Mouse (Mus musculus): ENCODE measurements around the gene Pola1.

Gene Pola1

DNA sequence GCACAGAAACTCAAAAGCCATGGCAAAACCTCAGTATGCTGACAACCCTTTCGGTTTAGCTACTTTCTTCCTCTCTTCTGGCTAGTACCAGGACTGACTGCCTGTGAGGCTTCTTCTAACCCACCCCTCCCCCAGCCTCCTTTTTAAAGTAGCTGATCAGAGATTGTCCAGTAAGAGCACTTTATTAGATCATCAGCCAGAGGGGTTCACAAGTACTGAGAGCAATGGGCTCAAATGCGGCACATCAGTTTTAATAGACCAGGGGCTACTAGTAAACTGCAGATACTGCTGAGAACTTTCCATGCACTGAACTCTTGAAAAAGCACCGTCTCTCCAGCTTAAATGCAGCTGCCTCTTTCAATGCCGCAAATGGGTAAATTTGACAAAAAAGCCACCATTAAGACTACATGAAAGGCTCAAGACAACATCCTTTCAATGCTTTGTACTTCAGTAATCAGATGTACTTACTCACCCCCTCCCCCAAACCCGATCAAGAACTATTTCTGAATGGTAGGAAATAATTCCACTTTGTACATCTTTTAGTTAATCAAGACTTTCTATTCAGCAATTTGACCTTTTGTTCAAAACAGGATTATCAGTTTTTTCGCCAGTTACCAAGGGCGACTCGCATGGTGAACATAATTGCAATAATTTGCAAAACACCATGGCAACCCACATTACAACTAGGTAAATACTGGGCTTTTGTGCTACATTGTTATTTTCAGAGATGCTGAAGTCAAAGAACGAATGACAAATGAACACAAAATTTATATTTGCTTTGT is 202.8 kb downstream of the Pola1 start:
- WGBS = 59% methylated on average over 9 of the region's 9 CpGs

DNA sequence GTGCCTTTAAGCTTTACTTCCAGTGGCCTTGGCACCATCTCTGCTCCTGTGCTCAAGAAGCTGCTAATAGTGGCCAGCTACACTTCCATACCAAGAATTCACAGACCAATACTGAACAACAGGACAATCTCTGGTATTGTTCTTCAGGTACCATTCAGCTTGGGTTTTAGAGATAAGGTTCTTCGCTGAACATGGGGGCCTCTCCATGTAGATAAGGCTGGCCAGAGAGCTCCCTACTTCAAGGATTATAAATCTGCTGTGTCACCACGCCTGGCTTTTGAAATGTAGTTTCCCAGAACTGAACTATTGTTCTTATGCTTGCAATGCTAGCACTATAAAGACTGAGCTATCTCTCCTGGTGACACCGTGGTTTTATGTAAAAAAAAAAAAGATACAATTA is 234.9 kb downstream of the Pola1 start:
- 86% methylated on average over 3 of the region's 3 CpGs for WGBS

DNA sequence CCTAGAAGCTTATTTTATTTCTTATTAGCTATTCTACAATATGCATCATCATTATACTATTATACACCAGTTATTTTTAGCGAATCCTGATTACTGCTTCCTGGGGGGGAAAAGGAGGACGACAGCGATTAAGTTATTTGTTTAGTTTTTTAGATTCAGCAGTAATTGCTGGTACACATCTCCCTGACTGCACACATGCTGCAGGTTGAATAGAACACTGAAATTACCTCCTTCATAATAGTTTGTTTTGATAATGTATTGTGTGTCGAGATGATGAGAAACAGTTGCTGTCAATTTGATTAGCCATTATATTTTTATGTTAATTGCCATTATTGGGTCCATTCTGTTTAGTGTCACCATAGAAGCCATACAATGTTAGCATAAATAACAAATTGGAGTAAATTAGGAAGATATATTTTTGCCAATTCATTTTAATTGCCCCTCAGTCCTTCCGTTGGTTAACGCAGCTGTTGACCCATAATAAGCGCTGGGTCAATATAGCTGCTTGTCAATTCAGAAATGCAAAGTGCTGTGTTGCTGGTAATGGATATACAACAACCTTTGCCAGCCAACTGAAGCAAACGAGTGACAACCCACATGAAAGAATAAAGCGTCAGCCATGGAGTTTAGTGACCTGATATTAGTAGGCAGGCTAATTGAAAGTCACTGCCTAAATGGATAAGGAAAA is 254.5 kb downstream of the Pola1 start:
- 71% methylated on average over 9 of the region's 9 CpGs for WGBS

GRCm38 (mm10) chrX:93373503-93373902 is 258.5 kb downstream of the Pola1 start:
- 78% methylated on average over 1 of the region's 1 CpGs for WGBS

DNA sequence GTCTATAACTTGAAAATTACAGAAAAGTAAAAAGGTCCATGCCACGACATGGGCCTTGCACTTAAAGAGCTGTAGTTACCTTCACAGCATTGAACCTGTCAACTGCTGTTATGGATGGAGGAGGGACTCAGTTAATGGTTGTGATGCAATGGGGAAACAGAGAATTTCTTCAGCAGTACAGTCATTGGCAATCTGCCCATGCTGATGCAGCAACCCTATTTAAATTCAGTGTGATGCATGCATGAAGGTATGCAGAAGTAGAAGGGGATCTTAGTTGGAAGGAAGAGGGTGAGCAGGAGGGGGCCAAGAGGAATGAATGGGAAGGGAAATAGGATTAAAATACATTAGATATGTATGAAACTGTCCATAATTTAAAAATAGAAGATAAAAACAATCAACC is 262.2 kb downstream of the Pola1 start:
- WGBS = 86% methylated on average over 1 of the region's 1 CpGs

DNA sequence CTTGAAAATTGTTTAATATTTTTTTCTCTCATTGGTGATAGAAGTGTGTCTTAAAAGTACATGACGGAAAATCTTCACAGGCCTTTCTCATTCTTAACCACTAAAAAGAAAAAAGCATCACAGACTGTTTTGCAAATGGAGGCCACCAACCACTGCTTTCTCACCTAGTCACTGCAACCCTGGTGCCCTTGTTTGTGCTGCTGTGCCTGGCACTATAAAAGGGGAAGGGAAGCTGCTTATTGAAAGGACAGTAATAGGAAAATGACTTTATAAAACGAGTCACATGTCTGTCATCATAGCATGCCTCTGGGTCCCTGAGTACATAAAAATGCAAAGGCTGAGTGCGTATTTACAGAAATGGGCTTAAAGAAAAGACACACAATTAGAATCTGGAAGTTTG is 263.7 kb downstream of the Pola1 start:
- WGBS = 94% methylated on average over 3 of the region's 3 CpGs

DNA sequence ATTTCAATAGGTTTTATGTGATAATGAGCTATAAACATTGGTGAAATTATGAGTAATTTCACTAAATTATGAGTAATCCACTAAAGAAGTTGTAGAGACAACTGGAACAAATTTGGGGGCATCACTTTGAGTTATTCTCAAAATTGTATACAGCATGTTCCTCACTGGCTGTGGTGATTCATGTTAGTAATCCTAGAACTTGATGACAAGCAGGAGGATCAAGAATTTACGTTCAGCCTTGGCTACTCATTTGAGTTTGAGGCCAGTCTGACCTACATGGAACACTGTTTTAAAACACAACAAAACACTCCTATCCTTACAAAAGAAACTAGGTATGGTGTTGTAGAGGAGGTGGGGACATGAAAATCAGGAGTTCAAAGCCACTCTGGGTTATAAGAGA is 310.6 kb downstream of the Pola1 start:
- WGBS = 81% methylated on average over 1 of the region's 1 CpGs

- WGBS = 89% methylated on average over 2 of the region's 2 CpGs
These were observed 312.0 kb downstream of the Pola1 start for GRCm38 (mm10) chrX:93319979-93320378.

- WGBS = 54% methylated on average over 4 of the region's 4 CpGs
These were observed 314.4 kb downstream of the Pola1 start for GRCm38 (mm10) chrX:93317577-93317976.

- WGBS = 93% methylated on average over 7 of the region's 7 CpGs
These were observed 326.2 kb downstream of the Pola1 start for GRCm38 (mm10) chrX:93305780-93306179.

DNA sequence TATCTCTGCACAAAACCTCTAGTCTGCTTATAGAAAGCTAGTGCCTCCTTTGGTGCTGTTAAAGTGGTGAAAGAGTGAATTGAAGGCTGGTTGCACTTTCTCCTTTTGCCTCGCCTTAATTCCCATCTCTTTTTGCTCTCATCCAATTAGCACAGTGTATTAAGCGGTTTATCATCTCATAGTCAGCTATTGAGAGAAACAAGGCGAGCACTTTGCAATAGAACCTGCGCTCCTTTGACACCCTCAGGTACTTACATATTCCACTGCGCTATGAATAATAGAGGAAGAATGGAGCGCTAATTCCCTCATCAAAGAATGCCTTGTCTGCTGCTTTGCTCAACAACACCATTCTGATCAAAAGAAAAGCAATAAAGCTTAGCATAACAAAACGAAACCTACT is 330.2 kb downstream of the Pola1 start:
- WGBS = 30% methylated on average over 7 of the region's 7 CpGs

DNA sequence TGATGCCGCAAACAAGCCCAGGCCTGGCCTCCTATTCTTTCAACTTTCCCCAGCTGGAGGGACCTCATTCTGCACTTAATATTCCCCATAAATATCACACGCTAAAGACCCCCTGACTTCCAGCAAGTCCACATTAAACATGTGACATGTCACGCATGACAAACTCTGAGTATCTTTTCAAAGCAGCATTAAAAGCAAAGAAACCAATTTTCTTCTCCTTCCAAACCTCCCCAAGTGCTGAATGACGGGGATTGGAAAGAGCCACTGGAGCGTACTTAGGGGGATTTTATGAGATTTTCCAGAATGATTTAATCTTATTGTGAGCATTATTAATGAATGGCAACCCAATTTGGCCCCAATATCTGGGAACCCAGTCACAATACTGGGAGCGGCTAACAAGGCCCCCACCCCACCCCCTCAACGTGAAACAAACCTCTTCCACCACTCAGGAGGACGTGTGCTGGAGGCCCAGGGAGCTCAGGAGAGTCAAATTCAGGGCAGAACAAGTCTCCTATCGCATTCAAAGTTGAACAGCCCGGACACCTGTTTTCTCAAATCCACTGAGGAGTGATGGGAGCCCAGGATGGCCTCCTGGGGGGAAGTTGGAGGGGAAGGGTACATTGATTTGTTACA is 331.7 kb downstream of the Pola1 start:
- WGBS = 44% methylated on average over 10 of the region's 10 CpGs

DNA sequence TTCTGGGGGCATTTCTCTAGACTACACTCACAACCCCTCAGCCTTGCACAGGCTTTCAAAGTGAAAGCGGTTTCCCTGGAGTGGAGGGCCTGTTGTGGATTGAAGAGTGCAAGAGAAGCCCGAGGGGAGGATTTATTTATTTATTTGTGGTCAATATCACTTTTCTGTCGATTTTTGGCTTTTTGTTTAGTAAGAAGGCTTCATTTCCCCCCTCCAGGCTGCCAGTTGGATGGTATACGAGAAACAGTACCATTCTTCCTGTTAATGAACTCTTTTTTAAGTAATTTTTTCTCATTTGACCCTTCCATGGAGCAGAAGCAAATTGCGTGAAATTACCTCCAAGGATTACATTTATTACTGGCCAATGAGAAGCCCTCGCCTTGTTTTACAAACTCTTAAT is 332.2 kb downstream of the Pola1 start:
- 40% methylated on average over 6 of the region's 6 CpGs for WGBS

GRCm38 (mm10) chrX:93299046-93299626 is 332.8 kb downstream of the Pola1 start:
- WGBS = 6% methylated on average over 43 of the region's 43 CpGs

GRCm38 (mm10) chrX:93297001-93297441 is 334.9 kb downstream of the Pola1 start:
- 8% methylated on average over 35 of the region's 40 CpGs for WGBS

- 15% methylated on average over 5 of the region's 5 CpGs for WGBS
These were observed 336.1 kb downstream of the Pola1 start for GRCm38 (mm10) chrX:93295819-93296218.

DNA sequence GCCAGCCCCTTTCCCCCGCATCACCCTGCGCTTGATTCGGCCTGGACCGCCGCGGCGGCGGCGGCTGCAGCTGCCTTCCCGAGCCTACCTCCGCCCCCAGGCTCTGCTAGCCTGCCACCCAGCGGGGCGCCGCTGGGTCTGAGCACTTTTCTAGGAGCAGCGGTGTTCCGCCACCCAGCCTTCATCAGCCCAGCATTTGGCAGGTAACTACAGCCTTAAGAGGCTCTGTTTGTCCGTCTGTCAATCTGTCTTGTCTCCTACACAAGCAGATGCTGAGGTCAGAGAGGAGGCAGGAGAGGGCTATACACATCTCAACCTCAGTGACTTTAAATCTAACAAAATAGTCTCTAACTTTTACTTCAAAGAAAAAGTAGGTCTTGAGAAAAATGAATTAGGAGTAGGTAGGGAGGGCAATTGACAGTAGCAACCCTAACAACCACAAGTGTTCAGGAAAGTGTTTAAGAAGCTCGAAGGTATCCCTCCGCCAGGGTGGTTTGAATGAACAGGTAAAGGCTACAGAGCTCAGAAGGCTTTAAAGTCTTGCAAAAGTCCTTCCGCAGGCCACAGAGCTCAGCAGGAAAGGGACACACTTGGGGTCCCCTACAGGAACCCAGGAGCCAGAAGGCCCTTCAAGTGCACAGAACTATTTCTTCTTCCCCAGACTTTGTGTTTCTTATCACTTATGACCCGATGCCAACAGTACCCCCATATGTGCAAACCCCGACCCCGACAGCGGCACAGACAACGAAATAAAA is 337.0 kb downstream of the Pola1 start:
- WGBS = 11% methylated on average over 24 of the region's 25 CpGs

- WGBS = 29% methylated on average over 6 of the region's 6 CpGs
These were observed 339.9 kb downstream of the Pola1 start for GRCm38 (mm10) chrX:93292031-93292430.

DNA sequence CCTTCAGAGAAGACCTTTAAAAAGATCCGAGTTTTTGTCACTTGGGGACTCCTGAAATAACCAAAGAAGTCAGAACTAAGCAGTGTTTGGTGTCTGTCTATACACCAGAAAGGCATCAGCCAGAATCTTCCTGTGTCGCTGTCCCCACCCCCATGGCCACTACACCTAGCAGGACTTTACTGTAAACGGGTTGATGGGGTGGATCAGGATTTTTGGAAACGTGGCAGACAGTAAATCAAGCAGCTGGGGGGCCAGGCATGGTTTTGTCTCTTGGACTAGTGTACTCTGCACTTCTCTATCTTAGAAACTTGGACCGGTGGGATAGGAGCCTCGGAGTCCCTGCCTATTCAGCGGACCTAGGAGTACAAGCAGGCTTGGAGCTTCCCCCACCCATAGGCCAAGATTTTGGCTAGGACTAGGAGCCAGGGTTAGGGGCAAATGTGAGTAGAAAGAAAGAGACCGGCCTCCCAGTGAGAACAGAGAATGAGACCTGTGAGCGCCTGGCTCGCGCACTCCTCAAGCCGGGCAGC is 342.0 kb downstream of the Pola1 start:
- WGBS = 7% methylated on average over 12 of the region's 12 CpGs

DNA sequence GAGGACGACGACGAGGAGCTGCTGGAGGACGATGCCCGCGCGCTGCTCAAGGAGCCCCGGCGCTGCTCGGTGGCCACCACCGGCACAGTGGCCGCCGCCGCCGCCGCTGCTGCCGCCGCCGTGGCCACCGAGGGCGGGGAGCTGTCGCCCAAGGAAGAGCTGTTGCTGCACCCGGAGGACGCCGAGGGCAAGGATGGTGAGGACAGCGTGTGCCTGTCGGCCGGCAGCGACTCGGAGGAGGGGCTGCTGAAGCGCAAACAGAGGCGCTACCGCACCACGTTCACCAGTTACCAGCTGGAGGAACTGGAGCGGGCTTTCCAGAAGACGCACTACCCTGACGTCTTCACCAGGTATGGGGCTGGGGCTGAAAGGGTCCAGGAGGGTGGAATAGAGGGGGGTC is 342.9 kb downstream of the Pola1 start:
- WGBS = 5% methylated on average over 35 of the region's 37 CpGs

- 9% methylated on average over 11 of the region's 37 CpGs for WGBS
These were observed 343.6 kb downstream of the Pola1 start for GRCm38 (mm10) chrX:93288339-93288738.

All from cerebral cortex, adult 2 months (tissue).